Mouse (Mus musculus) monocyte, adult 2 months (primary cell): Measurements from ENCODE around the gene Golga4.

Source experiments
- DNase-seq, 2 experiments: peaks; one replicate each; pipeline ENCODE4 v3.0.0; 2022; ENCODE audit warnings: low spot score in 2 of 2, low read depth in 1 of 2

Gene Golga4

GRCm38 (mm10) chr9:118506020-118506403 is at the start of gene Golga4:
Golga4 (plus strand) TSS chr9:118506267.
- DNase-seq = peak in 1 of 2 experiments; percentile 32

DNA sequence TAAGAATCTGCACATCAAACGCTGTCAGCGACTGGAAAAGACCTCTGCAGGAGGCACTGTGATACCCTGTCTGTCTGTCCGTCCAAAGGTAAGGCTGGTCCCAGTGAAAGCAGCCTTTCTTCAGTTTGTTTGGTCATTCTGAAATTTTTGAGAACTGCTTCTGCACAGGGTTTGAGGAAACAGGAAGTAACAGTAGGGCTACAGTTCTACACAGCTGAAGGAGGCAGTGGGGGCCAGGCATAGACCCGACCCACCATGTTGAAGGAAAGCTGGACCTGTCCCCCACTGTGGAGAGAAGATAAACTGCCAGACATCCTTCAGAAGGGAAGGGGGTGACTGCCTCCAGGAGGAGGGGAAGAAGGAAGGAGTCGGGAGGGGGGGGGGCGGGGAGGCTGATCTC is 49.7 kb upstream of the Golga4 start:
- DNase-seq = no peak

GRCm38 (mm10) chr9:118458039-118458438 is 48.0 kb upstream of the Golga4 start:
- no peak for DNase-seq

GRCm38 (mm10) chr9:118464031-118464430 is 42.0 kb upstream of the Golga4 start:
- no peak for DNase-seq

GRCm38 (mm10) chr9:118468301-118468700 is 37.8 kb upstream of the Golga4 start:
- DNase-seq = no peak

GRCm38 (mm10) chr9:118469272-118469671 is 36.8 kb upstream of the Golga4 start:
- no peak for DNase-seq

- DNase-seq = no peak
These were observed 34.8 kb upstream of the Golga4 start for GRCm38 (mm10) chr9:118471296-118471695.

DNA sequence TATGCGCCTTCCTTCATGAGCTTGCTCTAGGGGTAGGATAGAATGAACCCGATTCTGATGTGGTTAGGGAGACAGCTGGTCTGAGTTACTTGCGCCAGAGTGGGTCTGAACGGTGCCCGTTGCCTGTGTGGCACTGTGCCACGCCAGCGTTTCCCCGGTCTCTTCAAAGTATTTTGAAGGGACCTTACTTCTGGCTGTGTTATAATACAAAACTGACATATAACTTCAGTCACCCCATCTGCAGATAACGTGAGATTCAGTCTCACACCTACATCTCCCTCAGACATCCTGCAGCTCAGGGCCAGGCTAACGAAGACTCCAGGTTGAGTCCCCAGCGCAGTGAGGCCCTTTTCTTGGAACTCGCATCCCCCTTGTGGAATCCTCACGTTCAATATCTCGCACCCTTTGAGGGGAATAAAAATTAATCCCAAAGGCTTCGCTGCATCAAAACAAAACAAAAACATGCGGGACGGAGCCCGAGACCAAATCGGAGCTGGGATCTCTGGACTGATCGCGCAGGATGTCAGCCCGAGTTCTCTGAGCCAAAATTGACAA is 29.8 kb upstream of the Golga4 start:
- DNase-seq = no peak

DNA sequence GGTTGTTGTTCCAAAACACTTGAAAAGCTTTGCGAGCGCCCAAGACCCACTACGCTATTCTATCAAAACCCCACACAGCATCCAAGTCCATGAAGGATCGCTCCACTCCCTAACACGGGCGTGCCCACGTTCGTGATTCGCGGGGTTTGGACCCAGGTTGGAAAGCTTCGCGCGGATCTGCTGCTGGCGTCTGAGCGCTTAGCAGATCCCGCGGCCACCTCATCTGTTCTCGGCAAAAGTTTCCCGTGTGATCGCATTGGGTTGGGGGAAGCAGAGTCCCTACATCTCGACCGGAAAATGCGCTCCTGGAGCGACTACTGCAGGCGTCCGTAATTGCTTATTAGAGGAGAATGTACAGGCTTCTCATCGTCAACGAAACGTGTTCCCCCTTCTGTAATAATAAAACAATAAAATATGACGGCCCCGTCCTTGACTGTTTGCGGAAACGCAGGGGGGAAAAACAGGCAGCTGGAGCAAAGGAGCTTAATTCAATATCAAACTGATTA is 29.2 kb upstream of the Golga4 start:
- no peak for DNase-seq

DNA sequence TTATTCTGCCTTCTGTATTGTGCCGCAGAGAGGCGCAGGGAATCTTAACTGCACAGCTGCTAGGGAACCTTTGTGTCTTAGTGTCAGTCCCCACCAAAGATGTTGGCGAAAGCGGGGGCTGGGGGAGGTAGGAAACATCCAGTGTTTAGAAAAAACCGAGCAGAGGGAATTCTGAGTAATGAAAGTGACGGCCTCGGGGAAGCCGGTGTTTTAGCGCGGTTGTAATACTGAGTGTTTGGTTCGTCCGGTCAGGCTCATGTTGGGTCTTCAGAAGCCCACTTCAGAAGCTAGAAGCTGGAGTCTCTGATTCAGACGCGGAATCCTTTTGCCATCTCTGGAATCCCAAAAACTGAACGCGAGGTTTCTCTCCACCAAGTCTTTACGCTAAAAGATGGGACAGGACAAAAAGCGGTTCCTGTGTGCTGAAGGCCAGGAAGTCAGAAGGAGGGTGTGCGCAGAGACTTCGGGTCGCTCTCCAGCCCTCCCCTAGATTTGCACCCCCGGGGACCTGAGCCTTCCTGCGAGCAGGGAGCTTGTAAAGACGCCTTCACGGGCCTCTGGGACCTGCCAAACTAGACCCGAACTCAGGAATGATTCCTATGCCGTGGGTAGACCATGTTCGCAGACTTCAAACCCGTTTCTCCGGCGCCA is 28.7 kb upstream of the Golga4 start:
- DNase-seq = no peak

- no peak for DNase-seq
These were observed 28.1 kb upstream of the Golga4 start, which contains the start of gene Eomes for GRCm38 (mm10) chr9:118477961-118478360. Eomes (plus strand) TSS chr9:118478212.

DNA sequence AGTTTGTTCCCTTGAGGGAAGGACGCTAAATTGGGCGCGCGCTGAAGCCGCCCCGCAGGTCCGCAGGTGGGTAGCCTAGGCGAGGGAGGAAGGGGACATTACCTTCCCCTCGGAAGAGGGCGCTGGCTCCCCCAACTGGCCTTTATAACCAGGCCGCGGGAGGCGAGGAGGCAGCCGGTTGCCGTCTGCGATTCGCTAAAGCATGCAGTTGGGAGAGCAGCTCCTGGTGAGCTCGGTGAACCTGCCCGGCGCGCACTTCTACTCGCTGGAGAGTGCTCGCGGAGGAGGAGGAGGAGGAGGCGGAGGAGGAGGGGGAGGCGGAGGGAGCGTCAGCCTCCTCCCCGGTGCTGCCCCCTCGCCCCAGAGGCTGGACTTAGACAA is 27.6 kb upstream of the Golga4 start:
- DNase-seq = no peak

DNA sequence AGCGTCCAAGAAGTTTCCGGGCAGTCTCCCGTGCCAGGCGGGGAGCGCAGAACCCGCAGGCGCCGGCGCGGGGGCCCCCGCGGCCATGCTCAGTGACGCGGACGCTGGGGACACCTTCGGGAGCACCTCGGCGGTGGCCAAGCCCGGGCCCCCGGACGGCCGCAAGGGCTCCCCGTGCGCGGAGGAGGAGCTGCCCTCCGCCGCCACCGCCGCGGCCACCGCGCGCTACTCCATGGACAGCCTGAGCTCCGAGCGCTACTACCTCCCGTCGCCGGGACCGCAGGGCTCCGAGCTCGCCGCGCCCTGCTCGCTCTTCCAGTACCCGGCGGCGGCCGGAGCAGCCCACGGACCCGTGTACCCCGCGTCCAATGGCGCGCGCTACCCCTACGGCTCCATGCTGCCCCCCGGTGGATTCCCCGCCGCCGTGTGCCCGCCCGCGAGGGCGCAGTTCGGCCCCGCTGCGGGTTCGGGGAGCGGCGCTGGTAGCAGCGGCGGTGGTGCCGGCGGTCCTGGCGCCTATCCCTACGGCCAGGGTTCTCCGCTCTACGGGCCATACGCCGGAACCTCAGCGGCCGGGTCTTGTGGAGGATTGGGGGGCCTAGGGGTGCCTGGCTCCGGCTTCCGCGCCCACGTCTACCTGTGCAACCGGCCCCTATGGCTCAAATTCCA is 27.1 kb upstream of the Golga4 start:
- no peak for DNase-seq

- DNase-seq = no peak
These were observed 26.4 kb upstream of the Golga4 start for GRCm38 (mm10) chr9:118479508-118480291.

DNA sequence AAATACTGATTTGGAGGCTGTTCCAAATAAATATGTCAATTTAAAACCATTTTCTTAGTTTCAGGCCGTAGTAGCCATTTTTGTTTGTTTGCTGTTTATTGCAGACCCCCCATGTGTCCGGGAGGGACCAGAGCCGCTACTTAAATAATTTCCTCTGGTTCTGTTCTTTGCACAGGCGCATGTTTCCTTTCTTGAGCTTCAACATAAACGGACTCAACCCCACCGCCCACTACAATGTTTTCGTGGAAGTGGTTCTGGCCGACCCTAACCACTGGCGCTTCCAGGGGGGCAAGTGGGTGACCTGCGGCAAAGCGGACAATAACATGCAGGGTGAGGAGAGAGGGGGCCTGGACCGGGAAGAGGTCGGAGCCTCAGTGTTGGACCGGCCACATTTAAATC is 25.8 kb upstream of the Golga4 start:
- DNase-seq = no peak

DNA sequence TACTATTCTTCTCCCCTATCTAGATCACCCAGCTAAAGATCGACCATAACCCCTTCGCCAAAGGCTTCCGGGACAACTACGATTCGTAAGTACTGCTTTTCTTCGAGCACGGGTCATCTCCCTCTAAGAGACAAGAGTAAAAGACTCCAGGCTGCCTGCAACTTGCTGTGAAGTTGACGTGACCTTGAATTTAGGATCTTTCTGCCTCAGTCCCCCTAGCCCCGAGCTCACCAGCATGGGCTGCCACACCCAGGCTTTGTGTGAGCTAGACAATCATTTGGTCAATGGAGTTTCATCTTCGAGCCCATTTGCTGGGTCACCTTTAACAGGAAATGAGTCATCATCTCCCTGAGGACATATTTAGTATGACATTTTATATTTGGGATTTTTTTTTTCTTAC is 23.9 kb upstream of the Golga4 start:
- no peak for DNase-seq

DNA sequence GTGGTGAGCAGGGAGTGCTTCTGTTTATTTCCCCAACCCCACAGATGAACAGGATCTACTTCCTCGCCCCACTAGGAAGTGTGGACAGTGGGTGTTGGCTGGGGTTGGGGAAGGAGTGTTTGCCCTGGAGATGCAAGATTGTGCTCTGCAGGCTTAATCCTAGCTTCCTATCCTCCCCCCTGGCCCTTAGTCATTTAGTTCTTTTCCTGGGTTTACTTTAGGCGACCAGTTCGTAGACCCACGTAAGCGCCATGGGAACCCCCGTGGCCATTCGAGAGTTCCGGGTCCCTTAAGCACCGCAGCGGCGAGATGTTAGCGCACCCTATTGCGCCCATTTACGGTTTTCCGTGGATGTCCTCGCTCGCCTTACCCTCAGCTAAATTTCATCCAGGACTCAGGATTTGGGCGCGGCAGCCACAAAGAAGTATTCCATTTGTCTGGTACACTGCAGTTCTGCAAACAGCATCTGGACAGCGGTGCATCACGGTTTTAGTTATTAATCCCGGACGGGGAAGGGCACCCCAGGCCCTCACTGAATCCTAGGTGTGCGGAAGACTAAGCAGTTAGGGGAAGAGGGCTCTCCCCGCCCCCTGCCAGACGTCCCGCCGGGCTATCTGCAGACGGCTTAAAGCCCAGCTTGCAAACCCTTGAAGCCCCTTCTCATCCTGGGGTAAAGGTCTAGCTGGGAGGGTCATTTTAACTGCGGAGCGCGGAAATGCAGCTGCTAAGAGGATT is 19.5 kb upstream of the Golga4 start:
- DNase-seq = no peak

GRCm38 (mm10) chr9:118487096-118487395 is 19.0 kb upstream of the Golga4 start:
- no peak for DNase-seq

DNA sequence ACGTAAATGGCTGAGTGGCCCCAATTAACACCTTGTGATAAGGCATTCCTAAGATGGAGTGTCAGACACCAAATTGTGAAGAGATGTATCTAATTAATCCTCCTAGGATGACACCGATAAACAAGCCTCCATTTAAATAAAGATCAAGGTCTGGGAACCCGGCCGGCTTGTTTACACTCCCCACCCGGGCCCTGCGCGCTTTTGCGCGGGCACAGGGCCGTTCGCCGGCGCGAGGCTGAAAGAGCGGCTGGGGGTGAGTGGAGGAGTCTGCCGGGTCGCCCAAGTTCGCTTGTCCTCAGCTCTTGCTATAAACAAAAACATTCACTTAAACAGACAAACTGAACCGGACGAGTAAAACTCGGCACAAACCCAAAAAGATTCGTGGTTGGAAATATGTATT is 18.4 kb upstream of the Golga4 start:
- no peak for DNase-seq

DNA sequence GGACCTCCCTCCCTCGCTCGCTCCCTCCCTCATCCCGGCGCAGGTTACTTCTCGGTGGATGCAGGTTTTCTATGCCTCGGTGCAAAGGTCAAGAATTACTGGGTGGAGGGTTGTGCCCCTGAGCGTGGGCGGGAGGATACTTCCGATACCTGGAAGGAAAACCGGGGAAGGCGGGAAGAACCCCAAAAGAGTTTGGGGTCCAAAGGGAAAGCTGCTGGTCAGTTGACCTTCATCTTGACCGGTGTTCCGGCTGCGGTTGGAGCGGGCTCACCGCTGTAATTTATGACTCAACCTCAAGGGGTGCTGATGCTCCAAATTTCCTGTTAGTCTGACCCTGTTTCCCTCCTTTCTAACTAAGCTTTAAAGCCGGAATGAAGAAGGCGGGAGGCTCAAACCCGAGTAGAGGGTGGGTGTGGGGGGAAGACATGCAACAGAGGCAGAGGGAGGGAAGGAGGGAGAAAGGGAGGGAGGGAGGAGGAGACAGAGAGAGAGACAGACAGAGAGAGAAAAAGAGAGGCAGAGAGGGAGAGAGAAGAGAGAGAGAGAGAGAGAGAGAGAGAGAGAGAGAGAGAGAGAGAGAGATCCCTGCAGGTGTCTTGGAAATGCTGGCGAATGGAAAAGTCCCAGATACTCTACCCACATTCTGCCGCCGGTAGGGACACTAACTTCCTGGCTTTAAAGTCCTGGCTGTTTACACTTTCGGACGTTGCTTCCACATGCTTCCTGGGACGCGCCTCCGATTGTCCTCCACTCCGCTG is 17.8 kb upstream of the Golga4 start:
- no peak for DNase-seq
